Mouse (Mus musculus) neural tube, embryonic 12.5 days (tissue): ENCODE measurements around the gene 1700018B08Rik. TPM values are rescaled to one million over a fixed set of nuclear protein-coding genes. Genes with fewer than 3 reads are reported as not detected.

Source experiments
- ATAC-seq: fragments of 200-750 bp; cut with Nextera tagmentation; 2 replicates; pipeline ENCODE4 v1.8.0; 2017; ENCODE audit warnings: low read depth, mild to moderate bottlenecking, moderate TSS enrichment, moderate library complexity; ENCODE audit not compliant: low FRiP score
- H3K27ac ChIP-seq: fragments of 300-500 bp; sonication (generic); 2 replicates; pipeline ENCODE4 v1.5.1; 2016
- H3K27me3 ChIP-seq: fragments of 300-500 bp; sonication (generic); replicated peaks from 2 replicates; pipeline ENCODE4 v1.6.1; 2016; ENCODE audit warnings: mild to moderate bottlenecking
- H3K36me3 ChIP-seq: fragments of 300-500 bp; sonication (generic); 2 replicates; pipeline ENCODE4 v1.6.1; 2016; ENCODE audit warnings: mild to moderate bottlenecking
- H3K4me1 ChIP-seq: fragments of 300-500 bp; sonication (generic); 2 replicates; pipeline ENCODE4 v1.6.1; 2016
- H3K4me2 ChIP-seq: fragments of 300-500 bp; sonication (generic); replicated peaks from 2 replicates; pipeline ENCODE4 v1.6.1; 2016; ENCODE audit warnings: mild to moderate bottlenecking
- H3K4me3 ChIP-seq: fragments of 300-500 bp; sonication (generic); 2 replicates; pipeline ENCODE4 v1.5.1; 2016
- H3K9ac ChIP-seq: fragments of 300-500 bp; sonication (generic); 2 replicates; pipeline ENCODE4 v1.6.1; 2016; ENCODE audit warnings: mild to moderate bottlenecking
- H3K9me3 ChIP-seq: fragments of 300-500 bp; sonication (generic); 2 replicates; pipeline ENCODE4 v1.6.1; 2016; ENCODE audit warnings: mild to moderate bottlenecking
- WGBS: fragments of 180-500 bp; shearing (Covaris S2); methylation state at CpG from one replicate; pipeline ENCODE4 v1.1.7; 2016; 5-methylcytosine and 5-hydroxymethylcytosine counted together
- polyA plus RNA-seq: library from polyadenylated mRNA; unstranded; fragments of >200 nt; fragmentation: Nextera tagmentation; extraction: Ambion mirVana; gene quantifications from 2 replicates; pipeline ENCODE4 v1.2.1, GENCODE M21; 2016

The 1700018B08Rik gene
- polyA plus RNA-seq, 1 experiment from 2014 or later = not detected

- WGBS = 47% methylated on average over 5 of the region's 5 CpGs
- no peak overlapping the region for H3K9ac ChIP-seq
Observed at GRCm38 (mm10) chr8:121532381-121532780, 11.7 kb downstream of the 1700018B08Rik start.

DNA sequence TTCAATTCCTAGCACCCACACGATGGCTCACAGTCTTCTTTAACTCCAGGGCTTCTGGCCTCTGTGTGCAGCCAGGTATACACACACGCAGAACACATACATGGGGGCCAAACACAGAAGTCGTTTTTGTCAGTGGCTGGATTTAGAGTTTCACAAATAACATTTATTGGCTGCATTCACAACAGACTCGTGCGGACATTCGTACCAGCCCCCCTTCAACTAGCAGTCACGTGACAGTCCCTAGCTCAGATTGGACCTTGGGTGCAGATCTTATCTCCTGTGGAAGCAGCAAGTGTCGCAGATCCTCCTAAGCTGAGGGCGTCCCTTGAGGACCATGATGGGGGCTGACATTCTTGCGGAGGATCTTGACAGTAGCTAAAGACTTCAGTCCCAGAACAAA lies 13.5 kb downstream of the 1700018B08Rik start:
- WGBS = 85% methylated on average over 10 of the region's 10 CpGs
- no peak for ATAC-seq

More at GRCm38 (mm10) chr8:121532381-121532780, 11.7 kb downstream of the 1700018B08Rik start:
- no peak overlapping the region for H3K4me3 ChIP-seq
- H3K27me3 ChIP-seq = no peaks in the 10 kb centered on the region
- no peaks in the 10 kb centered on the region for H3K9me3 ChIP-seq
- H3K4me1 ChIP-seq = no peaks in the 10 kb centered on the region
- no peak overlapping the region for H3K27ac ChIP-seq
- no peak for ATAC-seq
- no peaks in the 10 kb centered on the region for H3K36me3 ChIP-seq
- H3K4me2 ChIP-seq = no peak overlapping the region

DNA sequence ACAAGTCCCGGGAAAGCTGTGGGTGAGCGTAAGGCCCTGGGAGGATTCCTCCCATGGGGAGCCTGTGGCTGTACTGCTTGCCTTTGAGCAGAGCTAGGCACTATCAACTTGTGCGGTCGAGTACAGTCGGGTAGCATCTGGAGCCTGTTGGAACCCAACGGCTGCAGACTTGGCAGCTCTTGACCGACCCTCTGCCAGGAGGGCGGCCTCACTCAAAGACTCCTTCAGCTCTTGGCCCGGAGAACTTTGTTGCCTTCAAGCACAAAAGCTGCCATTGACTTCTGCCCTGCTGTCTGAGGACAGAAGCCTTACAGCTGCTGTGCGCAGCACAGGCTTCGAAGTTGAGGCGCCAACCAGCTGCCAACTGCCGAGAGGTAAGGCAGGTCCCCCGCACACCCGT lies 15.3 kb downstream of the 1700018B08Rik start:
- Histone ChIP-seq H3K4me2 (no peak overlapping the region), H3K9me3 (no peaks in the 10 kb centered on the region), H3K4me1 (no peaks in the 10 kb centered on the region), H3K4me3 (no peak overlapping the region), H3K27me3 (0 out of 2 replicates have a peak, but pooled peaks cover 3% of the 10 kb centered on the region), H3K27ac (no peak overlapping the region), H3K36me3 (no peaks in the 10 kb centered on the region), H3K9ac (no peak overlapping the region)
- 90% methylated on average over 15 of the region's 15 CpGs for WGBS
- no peak for ATAC-seq

More for the DNA sequence above, 13.5 kb downstream of the 1700018B08Rik start:
- H3K27ac ChIP-seq = no peak overlapping the region
- no peak overlapping the region for H3K9ac ChIP-seq
- no peak overlapping the region for H3K4me3 ChIP-seq
- 0 out of 2 replicates have a peak, but pooled peaks cover 3% of the 10 kb centered on the region for H3K27me3 ChIP-seq
- H3K9me3 ChIP-seq = no peaks in the 10 kb centered on the region
- H3K4me1 ChIP-seq = no peaks in the 10 kb centered on the region
- H3K36me3 ChIP-seq = no peaks in the 10 kb centered on the region
- no peak overlapping the region for H3K4me2 ChIP-seq

- 86% methylated on average over 9 of the region's 9 CpGs for WGBS
- no peak overlapping the region for H3K4me3 ChIP-seq
- no peak overlapping the region for H3K27ac ChIP-seq
- no peak for ATAC-seq
- 0 out of 2 replicates have a peak, but pooled peaks cover 3% of the 10 kb centered on the region for H3K27me3 ChIP-seq
- no peaks in the 10 kb centered on the region for H3K36me3 ChIP-seq
- no peaks in the 10 kb centered on the region for H3K9me3 ChIP-seq
- H3K9ac ChIP-seq = no peak overlapping the region
- no peaks in the 10 kb centered on the region for H3K4me1 ChIP-seq
- no peak overlapping the region for H3K4me2 ChIP-seq
Observed at GRCm38 (mm10) chr8:121527751-121528150, 16.4 kb downstream of the 1700018B08Rik start.

GRCm38 (mm10) chr8:121526811-121527550 lies 17.1 kb downstream of the 1700018B08Rik start:
- Histone ChIP-seq H3K27ac (no peak overlapping the region), H3K4me3 (no peak overlapping the region), H3K9me3 (no peaks in the 10 kb centered on the region), H3K9ac (0 out of 2 replicates have a peak overlapping the region, but pooled peaks have one; percentile 13), H3K4me1 (no peaks in the 10 kb centered on the region), H3K4me2 (no peak overlapping the region), H3K27me3 (0 out of 2 replicates have a peak, but pooled peaks cover 3% of the 10 kb centered on the region), H3K36me3 (no peaks in the 10 kb centered on the region)
- no peak for ATAC-seq
- 74% methylated on average over 6 of the region's 6 CpGs for WGBS

DNA sequence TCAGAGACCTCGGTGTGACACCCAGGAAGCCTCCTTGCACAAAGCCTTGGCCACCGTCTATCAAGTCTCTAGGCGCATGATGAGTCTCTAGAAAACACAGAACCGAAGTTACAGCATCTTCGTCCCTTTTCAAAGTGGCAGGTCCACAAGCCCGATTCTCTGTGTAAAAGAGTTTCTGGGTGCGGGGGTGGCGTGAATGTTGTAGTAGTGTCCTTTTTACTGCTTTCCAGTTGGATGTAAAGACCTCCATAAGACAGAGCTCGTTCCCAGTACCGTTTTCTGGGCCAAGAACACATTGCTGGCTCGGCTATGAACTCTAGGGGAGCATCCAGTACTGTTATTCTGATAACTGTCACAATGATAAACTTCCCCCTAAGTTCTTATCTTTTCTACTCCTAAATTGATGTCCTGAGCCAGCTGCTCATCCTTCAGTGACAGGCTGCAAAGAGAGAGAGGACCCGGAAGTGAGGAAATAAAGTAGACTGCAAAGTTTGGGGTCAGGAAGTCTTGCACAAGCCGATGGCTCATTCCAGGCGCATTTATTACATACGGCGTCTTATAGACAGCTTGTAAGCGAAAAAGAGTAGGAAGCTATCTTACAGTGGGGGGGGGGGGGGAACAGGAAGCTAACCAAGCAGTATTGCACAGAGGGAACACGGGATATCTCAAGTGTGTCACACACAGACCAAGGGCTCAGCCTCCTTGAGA lies 18.9 kb downstream of the 1700018B08Rik start:
- no peaks in the 10 kb centered on the region for H3K9me3 ChIP-seq
- 86% methylated on average over 18 of the region's 18 CpGs for WGBS
- no peak overlapping the region for H3K4me2 ChIP-seq
- H3K4me1 ChIP-seq = no peaks in the 10 kb centered on the region
- ATAC-seq = no peak
- H3K36me3 ChIP-seq = no peaks in the 10 kb centered on the region
- H3K27ac ChIP-seq = no peak overlapping the region
- no peak overlapping the region for H3K4me3 ChIP-seq
- H3K27me3 ChIP-seq = 0 out of 2 replicates have a peak, but pooled peaks cover 3% of the 10 kb centered on the region
- H3K9ac ChIP-seq = no peak overlapping the region

DNA sequence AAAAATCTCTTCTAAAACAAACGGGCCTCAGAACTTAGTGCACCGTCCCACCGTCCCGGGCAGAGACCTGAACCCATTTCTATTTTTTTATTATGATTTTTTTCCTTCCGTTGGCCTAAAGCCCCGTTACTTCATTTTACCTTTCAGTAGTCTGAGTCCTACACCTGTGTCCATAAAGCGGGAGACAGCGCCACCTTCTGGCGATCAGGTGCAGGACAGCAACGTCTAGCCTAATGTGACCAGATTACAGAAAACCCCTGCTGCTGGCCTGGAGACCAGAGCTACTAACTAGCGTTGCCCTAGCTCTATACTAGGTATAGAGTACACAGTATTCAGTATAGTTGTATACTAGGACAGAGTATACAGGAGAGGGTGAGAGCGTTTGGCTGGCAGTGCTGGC lies 30.7 kb downstream of the 1700018B08Rik start:
- Histone ChIP-seq H3K36me3 (no peaks in the 10 kb centered on the region), H3K4me1 (no peaks in the 10 kb centered on the region), H3K27ac (no peak overlapping the region), H3K27me3 (peaks cover 26% of the 10 kb centered on the region), H3K9me3 (no peaks in the 10 kb centered on the region), H3K4me2 (no peak overlapping the region), H3K9ac (no peak overlapping the region), H3K4me3 (no peak overlapping the region)
- WGBS = 9% methylated on average over 12 of the region's 12 CpGs
- ATAC-seq = 0 out of 2 replicates have a peak, but pooled peaks have one; percentile 48

DNA sequence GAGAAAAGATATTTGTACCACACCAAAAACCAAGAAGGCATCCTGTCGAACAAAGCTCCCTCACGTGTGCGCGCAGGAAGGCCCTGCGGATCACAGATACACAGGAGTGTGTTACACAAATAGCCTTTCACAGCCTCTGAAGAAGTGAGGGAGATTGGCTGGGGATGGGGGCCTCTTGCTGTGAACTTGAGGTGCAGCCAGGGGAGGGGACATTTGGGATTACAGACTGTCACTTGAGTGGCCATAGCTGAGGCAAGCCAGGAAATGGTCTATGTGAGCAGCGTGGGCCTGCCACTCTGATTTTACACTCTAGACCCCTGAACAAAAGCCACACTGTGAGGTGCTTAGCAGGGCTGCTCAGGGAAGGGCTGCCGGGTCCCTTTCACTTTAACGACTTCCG lies 32.4 kb downstream of the 1700018B08Rik start:
- no peak overlapping the region for H3K4me3 ChIP-seq
- H3K4me2 ChIP-seq = no peak overlapping the region
- H3K27ac ChIP-seq = no peak overlapping the region
- H3K36me3 ChIP-seq = no peaks in the 10 kb centered on the region
- H3K4me1 ChIP-seq = no peaks in the 10 kb centered on the region
- no peaks in the 10 kb centered on the region for H3K9me3 ChIP-seq
- H3K27me3 ChIP-seq = peaks cover 26% of the 10 kb centered on the region
- no peak overlapping the region for H3K9ac ChIP-seq
- 55% methylated on average over 9 of the region's 9 CpGs for WGBS
- no peak for ATAC-seq

GRCm38 (mm10) chr8:121497621-121498020 lies 46.5 kb downstream of the 1700018B08Rik start:
- H3K4me3 ChIP-seq = no peak overlapping the region
- no peak for ATAC-seq
- no peaks in the 10 kb centered on the region for H3K27me3 ChIP-seq
- no peak overlapping the region for H3K4me2 ChIP-seq
- 0 out of 2 replicates have a peak, but pooled peaks cover 2% of the 10 kb centered on the region for H3K4me1 ChIP-seq
- no peaks in the 10 kb centered on the region for H3K9me3 ChIP-seq
- no peak overlapping the region for H3K27ac ChIP-seq
- 89% methylated on average over 6 of the region's 6 CpGs for WGBS
- H3K36me3 ChIP-seq = no peaks in the 10 kb centered on the region
- no peak overlapping the region for H3K9ac ChIP-seq

- Histone ChIP-seq H3K9me3 (no peaks in the 10 kb centered on the region), H3K9ac (no peak overlapping the region), H3K4me3 (no peak overlapping the region), H3K27me3 (no peaks in the 10 kb centered on the region), H3K36me3 (no peaks in the 10 kb centered on the region), H3K27ac (no peak overlapping the region), H3K4me2 (no peak overlapping the region), H3K4me1 (no peaks in the 10 kb centered on the region)
- 50% methylated on average over 9 of the region's 9 CpGs for WGBS
- no peak for ATAC-seq
Observed at GRCm38 (mm10) chr8:121491633-121492032, 52.5 kb downstream of the 1700018B08Rik start.

- Histone ChIP-seq H3K9ac (no peak overlapping the region), H3K9me3 (no peaks in the 10 kb centered on the region), H3K36me3 (no peaks in the 10 kb centered on the region), H3K27me3 (no peaks in the 10 kb centered on the region), H3K27ac (no peak overlapping the region), H3K4me1 (peaks cover 12% of the 10 kb centered on the region; the same call in 1 of the 2 replicates), H3K4me2 (no peak overlapping the region), H3K4me3 (no peak overlapping the region)
- WGBS = 51% methylated on average over 23 of the region's 23 CpGs
- ATAC-seq = no peak
Observed at GRCm38 (mm10) chr8:121484072-121484782, 59.9 kb downstream of the 1700018B08Rik start.
